Mouse (Mus musculus) cortical plate, adult 2 months (tissue): ENCODE data around the gene Csmd2.

Experiments used
- CTCF ChIP-seq: fragments of 200-500 bp; IDR thresholded peaks from 2 replicates; pipeline ENCODE4 v1.5.1; 2011; ENCODE audit warnings: mild to moderate bottlenecking, control low read depth, low read length; ENCODE audit not compliant: insufficient read depth; ENCODE audit errors: extremely low read depth
- POLR2A ChIP-seq: fragments of 200-500 bp; IDR thresholded peaks from 2 replicates; pipeline ENCODE4 v1.6.1; 2011; ENCODE audit warnings: mild to moderate bottlenecking, low read length, control low read depth; ENCODE audit not compliant: insufficient read depth; ENCODE audit errors: extremely low read depth

DNA sequence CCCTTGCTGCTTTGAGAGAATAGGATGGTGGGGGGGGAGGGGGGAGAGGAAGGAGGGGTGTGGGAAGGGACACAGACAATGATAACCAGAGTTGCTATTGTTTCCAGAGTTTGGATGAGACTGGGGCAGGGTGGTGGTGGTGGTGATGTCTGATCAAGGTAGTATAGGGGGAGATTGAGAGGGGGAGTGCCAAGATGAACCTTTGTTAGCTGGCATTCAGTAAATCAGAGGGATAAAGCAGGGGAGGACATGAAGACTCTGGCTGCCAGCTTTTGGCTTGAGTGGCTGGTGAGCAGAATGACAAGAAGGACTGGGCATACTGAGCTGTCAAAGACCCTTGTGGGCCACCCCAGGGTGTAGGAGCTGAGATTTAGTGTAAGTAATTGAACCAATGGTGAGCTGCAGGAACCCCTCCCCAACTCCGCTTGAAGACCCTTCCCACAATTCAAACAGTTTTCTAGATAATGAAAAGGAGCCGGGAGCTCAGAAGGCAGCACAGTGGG is 254.2 kb downstream of the Csmd2 start:
- no peak for TF ChIP-seq POLR2A
- no peak for TF ChIP-seq CTCF
